Mouse (Mus musculus) central nervous system, embryonic 18 days (tissue): Measurements from ENCODE around the gene Abcb8. TPM values are rescaled to one million over a fixed set of nuclear protein-coding genes. Genes with fewer than 3 reads are reported as not detected.

ENCODE experiments used
- polyA plus RNA-seq: library from polyadenylated mRNA; depleted of rRNA; stranded (reverse); fragments of >200 nt; gene quantifications from 2 replicates; pipeline ENCODE4 v1.2.3, GENCODE M21; 2012; rRNA removed

Gene Abcb8
- 47.3 and 50.7 TPM in 2 replicates for polyA plus RNA-seq

DNA sequence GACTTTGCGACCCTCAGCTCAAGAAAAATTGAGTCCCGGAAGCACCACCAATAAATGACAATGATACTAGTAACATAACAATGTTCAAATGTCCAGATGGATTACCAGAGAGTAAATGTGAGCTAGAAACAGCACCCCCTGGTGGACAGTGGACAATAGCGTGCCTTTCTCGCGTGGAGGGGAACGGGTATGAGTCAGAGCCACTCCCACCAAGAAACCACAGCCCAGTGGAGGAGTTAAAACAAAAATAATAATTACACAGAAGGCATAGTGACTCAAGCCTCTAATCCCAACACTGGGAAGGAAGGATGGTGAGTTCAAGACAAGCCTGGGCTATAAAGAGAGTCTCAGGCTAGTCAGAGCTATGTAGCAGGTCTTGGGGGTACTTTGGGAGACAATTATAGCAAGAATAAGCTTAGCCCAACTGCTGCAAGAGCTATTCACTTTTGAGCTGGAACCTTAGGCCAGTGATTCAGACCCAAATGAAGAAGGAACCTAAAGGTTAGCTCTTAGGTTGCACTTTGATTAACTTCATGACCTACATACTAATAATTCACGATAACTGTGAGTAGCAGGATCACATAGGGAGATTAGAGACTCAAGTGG, at the start of gene Abcb8:
Gene Abcb8, plus strand, starts transcription at position 272 of the 606 bp plus-strand sequence.

DNA sequence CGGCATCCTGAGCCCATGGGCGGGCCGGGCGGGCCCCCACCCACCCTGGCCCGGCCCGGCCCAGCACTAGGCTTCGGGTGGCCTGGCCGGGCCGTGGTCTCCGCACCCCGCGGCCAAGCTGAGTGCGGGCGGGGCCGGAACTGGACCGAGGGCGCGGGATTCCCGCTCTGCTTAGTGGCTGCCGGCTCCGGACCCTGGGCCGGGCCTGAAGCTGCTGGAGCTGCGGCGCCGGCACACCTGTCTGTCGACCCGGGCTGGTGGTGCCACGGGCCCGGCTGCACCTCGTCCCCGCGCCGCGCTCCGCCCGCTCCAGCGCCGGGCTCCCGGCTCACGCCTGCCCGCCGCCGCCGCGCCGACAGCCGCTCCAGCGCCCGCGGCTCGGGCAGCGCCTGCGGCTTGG, 42.2 kb upstream of the Abcb8 start, which contains the start of gene Kcnh2:
Gene Kcnh2, minus strand, starts transcription at position 327 of the 400 bp plus-strand sequence.

DNA sequence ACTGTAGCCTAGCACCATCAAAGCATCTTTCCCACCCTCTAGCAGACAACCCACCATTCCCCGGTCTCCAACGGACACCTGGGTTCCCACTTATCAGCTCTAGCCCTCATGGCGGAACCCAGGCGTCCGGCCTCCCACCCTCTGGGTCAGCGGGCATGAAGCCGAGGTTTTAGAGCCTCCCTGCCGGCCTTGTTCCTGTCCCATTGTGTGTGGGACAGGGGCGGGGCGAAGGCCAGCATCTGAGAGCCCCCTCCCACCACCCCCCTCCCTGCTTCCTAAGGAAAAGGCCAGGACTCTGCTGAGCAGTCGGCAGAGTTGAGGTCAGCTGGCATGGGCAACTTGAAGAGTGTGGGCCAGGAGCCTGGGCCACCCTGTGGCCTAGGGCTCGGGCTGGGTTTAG, 29.0 kb upstream of the Abcb8 start, which contains the start of gene Nos3:
Gene Nos3, plus strand, starts transcription at position 303 of the 400 bp plus-strand sequence.

DNA sequence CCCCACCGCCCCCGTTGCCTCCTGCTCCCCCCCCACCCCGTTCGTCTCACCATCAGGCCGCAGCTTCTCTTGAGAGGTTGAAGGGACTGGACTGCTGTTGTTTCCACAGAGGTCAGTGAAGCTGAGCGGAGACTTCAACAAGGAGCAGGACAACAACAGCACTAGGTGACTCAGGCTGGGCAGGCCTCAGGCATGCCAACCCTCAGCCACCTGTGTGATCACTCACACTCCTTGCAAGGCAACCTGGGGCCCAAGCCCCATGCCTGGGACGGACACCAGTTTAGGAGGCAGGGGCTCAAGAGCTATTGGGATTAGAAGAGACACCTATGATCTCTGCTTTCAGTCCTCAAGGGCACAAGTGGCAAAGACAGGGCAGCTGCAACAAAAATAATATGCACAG, 1.6 kb upstream of the Abcb8 start, which contains the start of gene Atg9b:
Gene Atg9b, minus strand, starts transcription at position 280 of the 400 bp plus-strand sequence.

DNA sequence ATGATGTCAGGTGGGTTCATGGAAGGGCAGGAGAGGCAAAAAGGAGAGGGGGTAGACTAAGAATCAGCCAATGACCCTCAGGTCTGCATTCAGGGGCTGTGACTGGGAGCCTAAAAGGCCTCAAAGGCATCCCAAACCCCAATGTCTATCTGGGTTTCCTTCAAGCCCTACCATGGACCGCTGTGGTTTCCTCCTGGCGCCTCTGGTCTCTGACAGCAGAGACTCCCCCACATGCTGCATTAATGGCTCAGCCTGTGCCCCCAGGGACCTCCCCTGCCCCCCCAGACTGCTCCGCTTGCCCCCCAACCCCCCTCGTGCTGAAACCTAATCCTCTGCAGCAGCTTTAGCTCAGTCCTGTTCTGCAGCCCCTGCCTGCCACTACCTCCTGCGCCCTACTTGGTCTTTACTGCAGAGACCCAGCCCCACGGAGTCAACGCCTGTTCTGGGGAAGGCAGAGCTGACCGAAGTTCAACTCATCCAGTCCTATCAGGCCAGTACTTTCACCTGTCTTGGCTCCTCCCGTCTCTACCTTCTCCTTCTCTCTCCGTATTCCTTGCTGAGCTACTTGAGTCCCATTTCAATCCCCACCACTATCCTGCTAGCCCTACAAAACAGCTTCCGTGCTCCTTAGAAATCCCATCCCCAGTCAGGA, 19.7 kb downstream of the Abcb8 start, which contains the start of gene Asic3:
Gene Asic3, plus strand, starts transcription at position 351 of the 652 bp plus-strand sequence.

DNA sequence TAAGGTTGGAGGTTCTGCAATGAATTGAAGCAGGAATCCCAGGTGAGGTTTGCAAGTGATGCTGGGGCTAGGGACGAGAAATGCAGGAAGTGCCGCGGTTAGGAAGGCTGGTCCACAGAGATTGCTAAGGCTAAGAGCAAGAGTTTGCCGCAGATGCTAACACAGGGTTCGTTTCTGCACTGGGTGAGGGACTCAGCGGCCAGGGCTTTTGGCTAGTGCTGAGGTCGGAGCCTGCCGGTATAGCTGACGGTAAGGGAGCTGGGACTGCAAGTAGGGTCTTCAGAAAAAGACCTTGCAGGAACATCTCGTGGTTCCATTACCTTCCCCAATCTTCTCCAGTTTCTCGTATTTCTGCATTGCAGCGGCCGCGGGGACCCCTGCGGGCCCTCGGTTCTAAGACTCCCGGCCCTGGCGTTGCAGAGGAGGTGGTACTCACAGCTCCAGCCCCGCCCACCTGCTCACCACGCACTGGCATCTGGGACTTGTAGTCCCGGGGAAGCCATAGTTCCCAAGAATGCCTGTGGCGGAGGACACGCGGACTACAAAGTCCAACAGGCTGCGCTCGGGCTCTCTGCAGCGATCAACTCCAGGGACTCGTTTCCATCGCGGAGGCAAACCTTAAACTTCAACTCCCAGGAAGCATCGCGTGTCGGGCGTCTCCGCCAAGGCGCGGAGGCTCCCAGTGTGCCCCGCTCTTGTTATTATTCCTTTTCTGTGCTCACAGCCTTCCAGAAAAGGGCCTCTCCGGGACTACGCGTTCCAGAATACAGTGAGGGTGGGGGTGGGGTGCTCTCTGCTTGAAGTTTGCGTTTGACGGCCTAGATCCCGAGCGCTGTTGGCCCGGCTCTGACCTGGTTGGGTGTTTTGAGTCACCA, 29.9 kb downstream of the Abcb8 start, which contains the start of the genes Cdk5 and Slc4a2:
Gene Cdk5, minus strand, starts transcription at position 402 of the 875 bp plus-strand sequence.
Gene Slc4a2, plus strand, starts transcription at position 709 of the 875 bp plus-strand sequence.

DNA sequence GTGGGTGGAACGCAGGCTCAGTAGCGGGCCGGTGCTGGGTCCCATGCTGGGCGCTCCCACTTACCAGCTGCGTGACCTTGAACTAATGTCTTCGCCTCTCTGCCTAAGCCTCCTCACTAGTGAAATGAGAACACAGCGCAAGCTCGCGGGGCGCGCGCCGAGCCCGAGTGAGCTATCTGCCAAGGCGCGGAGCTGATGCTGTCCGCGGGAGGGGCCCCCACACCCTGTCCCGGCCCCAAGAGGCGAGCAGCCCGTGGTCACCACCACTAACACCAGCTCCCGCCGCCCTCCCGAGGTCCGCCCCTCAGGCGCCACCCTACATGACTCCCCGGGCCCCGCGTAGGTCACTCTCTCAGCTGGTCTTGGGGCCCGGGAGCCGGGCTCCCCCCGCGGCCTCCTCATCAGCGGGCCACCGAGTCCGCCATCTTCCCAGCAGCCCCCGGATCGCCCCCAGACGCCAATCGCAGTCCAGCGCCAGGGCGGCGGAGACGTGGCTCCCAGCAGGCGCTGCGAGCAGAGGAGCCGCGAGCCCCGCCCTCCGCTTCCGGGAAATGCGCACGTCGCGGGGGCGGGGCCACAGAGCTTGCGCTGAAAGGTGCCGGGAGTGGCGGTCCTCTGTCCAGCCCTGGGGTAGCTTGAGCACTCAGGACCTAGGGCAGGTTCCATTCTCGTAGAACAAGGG, 51.4 kb downstream of the Abcb8 start, which contains the start of gene Fastk:
Gene Fastk, minus strand, starts transcription at position 542 of the 682 bp plus-strand sequence.

DNA sequence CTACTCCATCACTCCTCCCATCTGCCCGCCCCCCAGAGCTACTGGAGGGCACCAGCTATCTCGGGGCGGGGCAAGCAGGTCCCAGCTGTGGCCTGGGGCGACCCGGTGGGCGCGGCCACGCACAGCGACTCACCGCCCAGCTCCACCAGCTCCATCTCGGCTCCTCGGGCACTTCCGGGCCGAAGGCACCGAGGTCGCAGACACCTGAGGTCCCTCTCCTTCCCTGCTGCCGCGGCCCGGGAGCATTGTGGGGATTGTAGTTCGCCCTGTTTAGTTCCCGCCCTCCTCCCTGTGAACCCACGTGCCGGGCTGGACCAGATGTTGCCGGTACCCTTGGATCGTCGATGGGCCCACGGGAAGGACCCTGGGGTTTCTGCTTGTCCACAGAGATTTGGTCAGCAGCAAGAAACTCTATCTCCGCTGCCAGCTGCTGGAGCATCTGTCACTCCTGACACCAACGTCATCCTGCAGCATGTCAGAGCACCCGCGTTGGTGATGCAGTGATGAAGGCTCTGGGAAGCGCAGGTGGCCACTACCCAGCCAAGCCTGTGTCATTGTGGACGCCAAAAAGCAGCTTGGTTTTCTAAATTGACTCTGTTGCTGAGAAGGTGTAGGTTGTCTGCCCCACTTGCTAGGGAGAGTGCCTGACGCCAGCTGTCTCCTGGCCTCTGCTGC, 54.3 kb downstream of the Abcb8 start, which contains the start of gene Tmub1:
Gene Tmub1, minus strand, starts transcription at position 231 of the 675 bp plus-strand sequence.

DNA sequence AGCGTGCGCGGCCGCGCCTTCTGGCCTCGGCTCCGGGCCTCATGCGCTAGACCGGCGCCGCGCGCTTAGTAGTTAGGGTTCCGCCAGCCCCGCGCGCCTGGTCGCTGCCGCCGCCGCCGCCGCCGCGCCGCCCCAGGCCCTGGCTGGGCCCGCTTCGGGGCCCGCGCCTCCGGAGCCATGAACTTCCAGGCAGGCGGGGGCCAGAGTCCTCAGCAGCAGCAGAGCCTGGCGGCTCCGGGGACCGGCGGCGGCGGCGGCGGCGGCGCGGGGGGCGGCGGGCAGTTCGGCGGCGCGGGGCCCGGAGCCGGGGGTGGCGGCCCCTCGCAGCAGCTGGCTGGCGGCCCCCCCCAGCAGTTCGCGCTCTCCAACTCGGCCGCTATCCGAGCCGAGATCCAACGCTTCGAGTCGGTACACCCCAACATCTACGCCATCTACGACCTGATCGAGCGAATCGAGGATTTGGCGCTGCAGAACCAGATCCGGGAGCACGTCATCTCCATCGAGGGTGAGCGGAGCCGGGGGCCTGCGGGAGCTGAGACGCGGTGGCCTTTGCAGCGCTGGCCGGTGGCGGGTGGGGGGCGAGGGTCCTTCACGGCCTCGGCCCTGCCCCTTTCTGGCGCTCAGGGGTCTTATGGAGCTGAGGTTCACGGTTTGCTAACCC, 58.7 kb downstream of the Abcb8 start, which contains the start of gene Agap3:
Gene Agap3, plus strand, starts transcription at position 148 of the 661 bp plus-strand sequence.

Other genes starting within 250 kb of the Abcb8 start
- gene Nupl2, start 228.7 kb upstream of the Abcb8 start, polyA plus RNA-seq: 9.4 and 9.6 TPM in 2 replicates
- 33.9 and 38.3 TPM in 2 replicates for gene Kcnh2, start 42.1 kb upstream of the Abcb8 start, polyA plus RNA-seq
- 8.1 and 8.6 TPM in 2 replicates for gene Nos3, start 28.9 kb upstream of the Abcb8 start, polyA plus RNA-seq
- gene Atg9b, start 1.5 kb upstream of the Abcb8 start, polyA plus RNA-seq: 6.8 and 10.2 TPM in 2 replicates
- 0.36 and 3.7 TPM in 2 replicates for gene Asic3, start 19.7 kb downstream of the Abcb8 start, polyA plus RNA-seq
- 207 and 219 TPM in 2 replicates for gene Cdk5, start 29.9 kb downstream of the Abcb8 start, polyA plus RNA-seq
- 27.1 and 29.2 TPM in 2 replicates for gene Slc4a2, start 30.2 kb downstream of the Abcb8 start, polyA plus RNA-seq
- 150 and 160 TPM in 2 replicates for gene Fastk, start 51.6 kb downstream of the Abcb8 start, polyA plus RNA-seq
- gene Tmub1, start 54.2 kb downstream of the Abcb8 start, polyA plus RNA-seq: 56.9 and 61.0 TPM in 2 replicates
- gene Agap3, start 58.5 kb downstream of the Abcb8 start, polyA plus RNA-seq: 168 and 197 TPM in 2 replicates
- gene Gbx1, start 133.5 kb downstream of the Abcb8 start, polyA plus RNA-seq: 0.96 and 2.0 TPM in 2 replicates
- gene Asb10, start 147.3 kb downstream of the Abcb8 start, polyA plus RNA-seq: 0.16 and 0.27 TPM in 2 replicates
- 0.21 and 0.35 TPM in 2 replicates for gene 4931409K22Rik, start 163.1 kb downstream of the Abcb8 start, polyA plus RNA-seq
- gene Abcf2, start 183.8 kb downstream of the Abcb8 start, polyA plus RNA-seq: 62.6 and 63.3 TPM in 2 replicates
- gene Chpf2, start 193.1 kb downstream of the Abcb8 start, polyA plus RNA-seq: 21.5 and 22.6 TPM in 2 replicates
- gene Smarcd3, start 230.7 kb downstream of the Abcb8 start, polyA plus RNA-seq: 235 and 240 TPM in 2 replicates